In genomic region chr4:49572194-49572593, GRCm38 (mm10) we compare ENCODE assay signal across 31 mouse cellular contexts. TPM values are rescaled to one million over a fixed set of nuclear protein-coding genes. Genes with fewer than 3 reads are reported as not detected.
DNase-seq lines count a peak whose midpoint lies in the region; ATAC-seq and TF ChIP-seq lines count a peak whose summit lies in the region.
"Had no signal": no experiment of that assay in that cellular context is flagged by ENCODE, and none has a peak within 500 bp of the region (broad histone marks: within the 10 kb centered on the region; RNA-seq: fewer than 3 reads in every experiment).

No protein-coding gene starts in this region.

- H3K36me3 ChIP-seq in lung, embryonic 14.5 days (ENCODE audit: insufficient read depth), result no peaks in the 10 kb centered on the region
- H3K36me3 ChIP-seq in MEL (ENCODE audit: control insufficient read depth in 1 of 2, insufficient read depth in 2 of 2, low read length in 2 of 2), result no peaks in the 10 kb centered on the region; a peak in 1 of 4 replicates
- no peaks in the 10 kb centered on the region for H3K36me3 ChIP-seq in intestine, postnatal 0 days (ENCODE audit: control insufficient read depth, insufficient read depth)
- H3K36me3 ChIP-seq in forebrain, embryonic 12.5 days (replicated peaks), result no peaks in the 10 kb centered on the region
- H3K36me3 ChIP-seq: embryonic facial prominence, embryonic 10.5 days; embryonic facial prominence, embryonic 13.5 days; heart, embryonic 12.5 days; heart, embryonic 15.5 days had no signal

- no peak for ATAC-seq in lung, embryonic 14.5 days (ENCODE audit: insufficient read depth)
- ATAC-seq in intestine, postnatal 0 days, result peak; percentile 80
- ATAC-seq in forebrain, embryonic 12.5 days (ENCODE audit: low FRiP score), result no peak
- ATAC-seq: activated CD4-positive, CD25-positive, alpha-beta regulatory T cell, adult 4 months; CD4-positive, CD25-positive, alpha-beta regulatory T cell, adult 4 months; forebrain, embryonic 13.5 days; forebrain, embryonic 16.5 days; hindbrain, postnatal 0 days; inflammation-experienced regulatory T-cells, adult 6 months had no signal

- peak; percentile 23 for DNase-seq in lung, embryonic 14.5 days
- no peak for DNase-seq in lung, postnatal 14 days
- peak; percentile 38 for DNase-seq in MEL (ENCODE audit: low read depth, low spot score)
- DNase-seq in right cerebral cortex, postnatal 14 days, result no peak
- DNase-seq: adrenal gland, adult 8-10 months; adrenal gland, postnatal 25 days; cerebellum, adult 11-12 months; cerebellum, adult 8-10 months; cerebellum, postnatal 10 days; cerebellum, postnatal 36 days; embryo, embryonic 11 days; gastrocnemius, postnatal 10 days; heart, adult 18-20 months; heart, postnatal 10 days; heart, postnatal 4 days had no signal

- TF ChIP-seq EP300 in MEL (IDR thresholded peaks at IDR 0.05; ENCODE audit: low read depth in 1 of 2, low read length in 2 of 2), result no peak

- H3K79me2 ChIP-seq in MEL (ENCODE audit: control insufficient read depth, insufficient read depth, low read length, poor library complexity), result no peaks in the 10 kb centered on the region

- H3K4me3 ChIP-seq in lung, embryonic 14.5 days (ENCODE audit: low read depth, low read length), result no peak overlapping the region
- no peak overlapping the region for H3K4me3 ChIP-seq in MEL (ENCODE audit: control insufficient read depth in 1 of 2, insufficient read depth in 1 of 2, low read depth in 2 of 2, low read length in 2 of 2)
- H3K4me3 ChIP-seq in intestine, postnatal 0 days (ENCODE audit: low read depth, low read length), result no peak overlapping the region
- H3K4me3 ChIP-seq in forebrain, embryonic 12.5 days (replicated peaks), result no peak overlapping the region
- H3K4me3 ChIP-seq: embryonic facial prominence, embryonic 10.5 days; embryonic facial prominence, embryonic 13.5 days; erythroblast, embryonic 14.5 days; forebrain, embryonic 13.5 days; heart, embryonic 12.5 days; heart, embryonic 15.5 days had no signal

- no peak for TF ChIP-seq CTCF in lung, embryonic 14.5 days (IDR thresholded peaks at IDR 0.05; ENCODE audit: low read depth)
- no peak for TF ChIP-seq CTCF in MEL (IDR thresholded peaks at IDR 0.05 in 2 of 3, conservative IDR thresholded peaks at IDR 0.05 in 1 of 3; ENCODE audit: control insufficient read depth in 1 of 3, insufficient read depth in 1 of 3, low read depth in 2 of 3, low read length in 3 of 3, poor library complexity in 1 of 3, severe bottlenecking in 1 of 3)
- TF ChIP-seq CTCF in intestine, postnatal 0 days (IDR thresholded peaks at IDR 0.05; ENCODE audit: low read depth), result no peak

- H3K4me1 ChIP-seq in lung, embryonic 14.5 days (ENCODE audit: insufficient read depth), result no peaks in the 10 kb centered on the region
- H3K4me1 ChIP-seq in MEL (ENCODE audit: control insufficient read depth in 1 of 2, insufficient read depth in 2 of 2, low read length in 2 of 2), result no peaks in the 10 kb centered on the region
- no peaks in the 10 kb centered on the region for H3K4me1 ChIP-seq in intestine, postnatal 0 days (replicated peaks; ENCODE audit: control insufficient read depth, insufficient read depth, low read length)
- H3K4me1 ChIP-seq in forebrain, embryonic 12.5 days, result no peaks in the 10 kb centered on the region
- H3K4me1 ChIP-seq: embryonic facial prominence, embryonic 10.5 days; embryonic facial prominence, embryonic 13.5 days; forebrain, embryonic 13.5 days; heart, embryonic 12.5 days; heart, embryonic 15.5 days had no signal

- no peaks in the 10 kb centered on the region for H3K9me3 ChIP-seq in lung, embryonic 14.5 days (ENCODE audit: low read depth, low read length)
- H3K9me3 ChIP-seq in MEL (replicated peaks; ENCODE audit: insufficient read depth, low read length), result no peaks in the 10 kb centered on the region
- no peaks in the 10 kb centered on the region for H3K9me3 ChIP-seq in intestine, postnatal 0 days (ENCODE audit: control insufficient read depth)
- no peaks in the 10 kb centered on the region for H3K9me3 ChIP-seq in forebrain, embryonic 12.5 days
- H3K9me3 ChIP-seq: embryonic facial prominence, embryonic 10.5 days; embryonic facial prominence, embryonic 13.5 days; forebrain, embryonic 13.5 days; heart, embryonic 12.5 days; heart, embryonic 15.5 days had no signal

- no peak overlapping the region for H3K4me2 ChIP-seq in lung, embryonic 14.5 days
- H3K4me2 ChIP-seq in intestine, postnatal 0 days (replicated peaks; ENCODE audit: low read depth), result no peak overlapping the region
- no peak overlapping the region for H3K4me2 ChIP-seq in forebrain, embryonic 12.5 days
- H3K4me2 ChIP-seq: embryonic facial prominence, embryonic 13.5 days; forebrain, embryonic 13.5 days; heart, embryonic 12.5 days; heart, embryonic 15.5 days; hindbrain, embryonic 14.5 days had no signal

- WGBS in lung, embryonic 14.5 days, result 69% methylated on average over 4 of the region's 4 CpGs
- 33% methylated on average over 4 of the region's 4 CpGs for WGBS in intestine, postnatal 0 days
- 89% methylated on average over 4 of the region's 4 CpGs for WGBS in forebrain, embryonic 12.5 days

- no peaks in the 10 kb centered on the region for H3K27me3 ChIP-seq in lung, embryonic 14.5 days (ENCODE audit: insufficient read depth, low read length)
- peaks cover 1 to 3% of the 10 kb centered on the region in 2 experiments; a peak in 2 of 4 replicates for H3K27me3 ChIP-seq in MEL (ENCODE audit: control insufficient read depth in 1 of 2, insufficient read depth in 2 of 2, low read length in 2 of 2)
- H3K27me3 ChIP-seq in intestine, postnatal 0 days (replicated peaks; ENCODE audit: control insufficient read depth, insufficient read depth, low read length), result no peaks in the 10 kb centered on the region
- 0 out of 2 replicates have a peak, but pooled peaks cover 3% of the 10 kb centered on the region for H3K27me3 ChIP-seq in forebrain, embryonic 12.5 days
- H3K27me3 ChIP-seq: embryonic facial prominence, embryonic 13.5 days; forebrain, embryonic 13.5 days; heart, embryonic 12.5 days; heart, embryonic 15.5 days had no signal

- no peak overlapping the region for H3K9ac ChIP-seq in lung, embryonic 14.5 days
- no peak overlapping the region for H3K9ac ChIP-seq in MEL (ENCODE audit: control insufficient read depth, low read depth, low read length, poor library complexity, severe bottlenecking)
- no peak overlapping the region for H3K9ac ChIP-seq in intestine, postnatal 0 days (ENCODE audit: low read depth, low read length)
- H3K9ac ChIP-seq in forebrain, embryonic 12.5 days, result no peak overlapping the region
- H3K9ac ChIP-seq: embryonic facial prominence, embryonic 13.5 days; forebrain, embryonic 13.5 days; heart, embryonic 12.5 days; heart, embryonic 15.5 days; hindbrain, embryonic 14.5 days had no signal

- no peak for TF ChIP-seq POLR2A in MEL (IDR thresholded peaks at IDR 0.05; ENCODE audit: control insufficient read depth in 1 of 2, insufficient read depth in 1 of 2, low read depth in 1 of 2, low read length in 2 of 2, poor library complexity in 1 of 2)

- no peak overlapping the region for H3K27ac ChIP-seq in lung, embryonic 14.5 days (ENCODE audit: low read depth)
- H3K27ac ChIP-seq in MEL (ENCODE audit: control insufficient read depth, low read depth, low read length), result no peak overlapping the region
- no peak overlapping the region for H3K27ac ChIP-seq in intestine, postnatal 0 days (ENCODE audit: low read depth, low read length)
- H3K27ac ChIP-seq in forebrain, embryonic 12.5 days, result no peak overlapping the region
- H3K27ac ChIP-seq: embryonic facial prominence, embryonic 10.5 days; embryonic facial prominence, embryonic 13.5 days; forebrain, embryonic 13.5 days; heart, embryonic 15.5 days; hindbrain, embryonic 14.5 days; hindbrain, postnatal 0 days had no signal

- TF ChIP-seq RAD21 in MEL (IDR thresholded peaks at IDR 0.05; ENCODE audit: low read depth, low read length), result no peak

RNA-seq across cellular contexts. Expression of gene Aldob, which starts 22.8 kb away (rescaled TPM):
- polyA plus RNA-seq in lung, embryonic 14.5 days (2014; fragmentation: Nextera tagmentation; extraction: Ambion mirVana), result not detected in 2 replicates
- total RNA-seq in MEL (2012; rRNA removed), result not detected in 2 replicates
- not detected for polyA plus RNA-seq in MEL (2012; ENCODE audit: insufficient read depth in 1 of 2, insufficient read length in 2 of 2, low read depth in 1 of 2, low replicate concordance in 2 of 2, missing spikeins in 1 of 2)
- polyA plus RNA-seq in intestine, postnatal 0 days (2015; fragmentation: Nextera tagmentation; extraction: Ambion mirVana), result 1,579 and 1,674 TPM in 2 replicates
- polyA plus RNA-seq in forebrain, embryonic 12.5 days (2016; fragmentation: Nextera tagmentation; extraction: Ambion mirVana), result 0.32 TPM in 1 of 2 replicates, not detected in the other
- total RNA-seq: adrenal gland, postnatal 25 days had no signal
- polyA plus RNA-seq: activated CD4-positive, CD25-positive, alpha-beta regulatory T cell, adult 4 months; C2C12; CD4-positive, CD25-positive, alpha-beta regulatory T cell, adult 4 months; embryonic facial prominence, embryonic 10.5 days; embryonic facial prominence, embryonic 13.5 days; erythroblast, embryonic 14.5 days; hindbrain, embryonic 11.5 days; inflammation-experienced regulatory T-cells, adult 6 months had no signal

RNA-seq across cellular contexts. Expression of gene Tmem246, which starts 25.5 kb away (rescaled TPM):
- 19.0 and 21.9 TPM in 2 replicates for polyA plus RNA-seq in lung, embryonic 14.5 days (2014; fragmentation: Nextera tagmentation; extraction: Ambion mirVana)
- total RNA-seq in MEL (2012; rRNA removed), result 2.6 and 2.9 TPM in 2 replicates
- polyA plus RNA-seq in MEL (2012; ENCODE audit: insufficient read depth in 1 of 2, insufficient read length in 2 of 2, low read depth in 1 of 2, low replicate concordance in 2 of 2, missing spikeins in 1 of 2), result 10 to 100 TPM in 1 of 2 experiments, not detected in 1; 11.1 TPM
- 22.6 and 23.6 TPM in 2 replicates for polyA plus RNA-seq in intestine, postnatal 0 days (2015; fragmentation: Nextera tagmentation; extraction: Ambion mirVana)
- 21.7 TPM in 2 replicates for polyA plus RNA-seq in forebrain, embryonic 12.5 days (2016; fragmentation: Nextera tagmentation; extraction: Ambion mirVana)
- polyA plus RNA-seq: activated CD4-positive, CD25-positive, alpha-beta regulatory T cell, adult 4 months; CD4-positive, CD25-positive, alpha-beta regulatory T cell, adult 4 months; inflammation-experienced regulatory T-cells, adult 6 months had no signal

RNA-seq across cellular contexts. Expression of gene Zfp189, which starts 51.2 kb away (rescaled TPM):
- polyA plus RNA-seq in lung, embryonic 14.5 days (2014; fragmentation: Nextera tagmentation; extraction: Ambion mirVana), result 8.6 and 9.4 TPM in 2 replicates
- 4.4 and 5.3 TPM in 2 replicates for total RNA-seq in MEL (2012; rRNA removed)
- polyA plus RNA-seq in MEL (2012; ENCODE audit: insufficient read depth in 1 of 2, insufficient read length in 2 of 2, low read depth in 1 of 2, low replicate concordance in 2 of 2, missing spikeins in 1 of 2), result 1 to 10 TPM in 1 of 2 experiments, not detected in 1; 3.3 TPM
- 2.0 and 2.4 TPM in 2 replicates for polyA plus RNA-seq in intestine, postnatal 0 days (2015; fragmentation: Nextera tagmentation; extraction: Ambion mirVana)
- polyA plus RNA-seq in forebrain, embryonic 12.5 days (2016; fragmentation: Nextera tagmentation; extraction: Ambion mirVana), result 12.5 and 13.0 TPM in 2 replicates
- polyA plus RNA-seq: erythroblast, embryonic 14.5 days had no signal

RNA-seq across cellular contexts. Expression of gene Mrpl50, which starts 51.3 kb away (rescaled TPM):
- polyA plus RNA-seq in lung, embryonic 14.5 days (2014; fragmentation: Nextera tagmentation; extraction: Ambion mirVana), result 75.2 and 75.9 TPM in 2 replicates
- total RNA-seq in MEL (2012; rRNA removed), result 34.7 and 39.1 TPM in 2 replicates
- polyA plus RNA-seq in MEL (2012; ENCODE audit: insufficient read depth in 1 of 2, insufficient read length in 2 of 2, low read depth in 1 of 2, low replicate concordance in 2 of 2, missing spikeins in 1 of 2), result 10 to 100 TPM in 1 of 2 experiments, not detected in 1; 54.5 TPM
- 46.0 and 46.3 TPM in 2 replicates for polyA plus RNA-seq in intestine, postnatal 0 days (2015; fragmentation: Nextera tagmentation; extraction: Ambion mirVana)
- polyA plus RNA-seq in forebrain, embryonic 12.5 days (2016; fragmentation: Nextera tagmentation; extraction: Ambion mirVana), result 89.0 and 90.7 TPM in 2 replicates

RNA-seq across cellular contexts. Expression of gene Rnf20, which starts 59.6 kb away (rescaled TPM):
- 56.9 and 59.6 TPM in 2 replicates for polyA plus RNA-seq in lung, embryonic 14.5 days (2014; fragmentation: Nextera tagmentation; extraction: Ambion mirVana)
- 37.7 and 40.8 TPM in 2 replicates for total RNA-seq in MEL (2012; rRNA removed)
- 10 to 100 TPM; 43.1 to 58.1 TPM for polyA plus RNA-seq in MEL (2012; ENCODE audit: insufficient read depth in 1 of 2, insufficient read length in 2 of 2, low read depth in 1 of 2, low replicate concordance in 2 of 2, missing spikeins in 1 of 2)
- polyA plus RNA-seq in intestine, postnatal 0 days (2015; fragmentation: Nextera tagmentation; extraction: Ambion mirVana), result 15.6 and 16.4 TPM in 2 replicates
- 68.2 and 71.8 TPM in 2 replicates for polyA plus RNA-seq in forebrain, embryonic 12.5 days (2016; fragmentation: Nextera tagmentation; extraction: Ambion mirVana)

Comparison
In these comparisons a context has a peak if more than half of its experiments do, and no peak if none do; other contexts are left out.
1. DNase-seq: peak in lung, embryonic 14.5 days (single experiment) and MEL (single experiment); none in lung, postnatal 14 days (single experiment) and right cerebral cortex, postnatal 14 days (single experiment).
2. RNA of gene Aldob, which starts 22.8 kb away (polyA plus RNA-seq): 1,579 to 1,674 TPM in intestine, postnatal 0 days; 0.32 TPM in forebrain, embryonic 12.5 days, not detected in lung, embryonic 14.5 days and not detected in MEL; every median in the first group is over 1,000 times any median in the second.